Mouse (Mus musculus): ENCODE measurements around the gene Fgf3.

DNA sequence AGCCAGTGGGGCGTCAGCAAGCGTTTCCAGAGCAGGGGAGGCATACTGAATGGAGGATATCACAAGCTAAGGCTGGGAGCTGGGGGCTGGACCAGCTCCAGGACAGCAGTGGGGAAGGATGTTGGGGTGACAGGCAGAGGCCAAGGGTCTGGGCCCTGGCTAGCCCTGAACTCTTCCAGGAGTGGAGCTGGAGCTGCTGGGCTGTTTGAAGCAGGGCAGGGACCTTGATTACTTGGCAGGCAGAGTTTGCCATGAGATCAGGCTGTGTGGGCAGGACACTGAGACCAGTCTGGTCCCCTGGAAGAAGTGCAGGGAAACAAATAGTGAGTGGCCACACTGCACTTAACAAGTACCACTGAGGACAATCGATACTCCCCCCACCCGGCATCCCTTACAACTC lies 36.3 kb downstream of the Fgf3 start:
- no peak for TF ChIP-seq CTCF (IDR thresholded peaks at IDR 0.05; ENCODE audit: borderline replicate concordance, extremely low read depth, insufficient read depth, insufficient read length)
- TF ChIP-seq POLR2A (IDR thresholded peaks at IDR 0.05; ENCODE audit: borderline replicate concordance, extremely low read depth, insufficient read depth, insufficient read length, poor library complexity, severe bottlenecking) = no peak
